Mouse (Mus musculus): ENCODE data around the gene Srp54b. TPM values are rescaled to one million over a fixed set of nuclear protein-coding genes. Genes with fewer than 3 reads are reported as not detected.
"Not testable (repeated sequence)": the region's sequence is repeated elsewhere in the genome, so short reads cannot be mapped to it uniquely, and the experiment has no call there.

The Srp54b gene
- polyA plus RNA-seq, 1 experiment from 2014 or later: 63.0 TPM

DNA sequence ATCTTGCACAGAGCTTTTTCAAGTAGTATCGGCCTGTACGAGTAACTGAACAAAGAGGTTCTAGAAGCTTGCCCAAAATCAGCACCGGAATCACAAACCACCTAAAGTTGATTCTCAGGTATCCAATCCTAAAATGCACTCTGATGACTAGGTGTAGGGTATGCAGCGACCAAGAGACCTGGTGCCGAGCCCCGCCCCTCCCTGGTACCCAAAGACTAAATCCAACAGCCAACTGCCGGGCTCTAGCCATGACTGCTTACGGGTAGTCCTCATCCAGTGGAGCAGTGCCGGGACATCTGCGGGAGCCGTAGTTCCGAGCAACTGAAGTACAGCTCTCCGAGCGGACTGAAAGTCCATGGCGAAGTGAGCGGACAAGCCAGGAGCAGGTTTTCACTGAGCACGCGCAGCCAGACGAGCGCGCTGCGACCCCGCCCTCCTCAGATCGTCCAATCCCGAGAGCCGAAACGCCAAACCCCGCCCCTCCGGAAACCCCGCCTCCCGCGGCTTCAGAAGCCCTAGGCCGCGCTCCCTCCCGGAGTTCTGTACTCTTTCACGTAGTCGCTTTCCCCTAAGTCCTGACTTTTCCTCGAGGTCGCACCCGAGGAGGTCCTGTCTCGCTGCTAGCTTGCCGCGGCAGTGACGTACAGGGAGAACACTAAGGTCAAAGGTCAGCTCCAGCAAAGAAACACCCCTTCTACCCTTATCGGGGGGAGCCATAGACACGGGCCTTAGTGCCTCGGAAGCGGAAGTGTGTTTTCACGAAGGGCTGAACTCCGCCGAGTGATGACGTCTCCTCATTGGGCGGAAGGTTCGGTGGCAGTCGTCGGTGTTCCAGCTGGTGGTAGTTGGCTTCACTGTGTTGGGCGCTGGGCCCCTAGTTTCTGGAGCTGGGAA lies 75.0 kb downstream of the Srp54b start, which contains the start of gene Srp54c:
TSS of gene Srp54c (plus strand) at position 543 of the 894 bp plus-strand sequence.
- not testable (repeated sequence) for H3K27me3 ChIP-seq; H3K36me3 ChIP-seq (ENCODE audit: poor library complexity, severe bottlenecking); H3K27ac ChIP-seq; H3K9me3 ChIP-seq (replicated peaks); H3K4me1 ChIP-seq
- Histone ChIP-seq H3K4me3 (peak within 1 kb of the TSS; percentile 39), H3K9ac (0 out of 2 replicates have a peak within 1 kb of the TSS, but pooled peaks have one; percentile 52), H3K4me2 (peak within 1 kb of the TSS; percentile 46)
- peak; percentile 99 for ATAC-seq
- no CpG with 5 or more reads among the region's 57 CpGs for WGBS

DNA sequence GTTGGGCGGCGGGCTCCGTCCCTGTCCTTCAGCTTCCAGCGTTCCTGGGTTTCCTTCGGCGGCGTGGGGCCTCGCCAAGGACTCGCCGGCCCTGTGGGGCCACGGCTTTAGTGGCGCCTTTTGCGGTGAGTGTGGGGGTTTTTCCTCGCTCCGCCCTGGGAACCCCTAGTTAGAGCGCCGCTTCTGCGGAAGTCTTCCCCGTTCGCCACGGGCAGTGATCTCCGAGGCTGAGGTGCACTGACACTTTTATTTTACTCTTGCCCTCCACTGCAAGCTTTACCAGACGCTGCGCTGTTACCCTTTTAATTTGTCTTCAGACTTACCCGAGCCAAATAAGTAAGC lies 75.6 kb downstream of the Srp54b start:
- H3K27ac ChIP-seq; ATAC-seq; H3K36me3 ChIP-seq (ENCODE audit: poor library complexity, severe bottlenecking); H3K4me1 ChIP-seq; H3K27me3 ChIP-seq; H3K9me3 ChIP-seq (replicated peaks): not testable (repeated sequence)
- Histone ChIP-seq H3K4me3 (peak overlapping the region; percentile 39), H3K4me2 (peak overlapping the region; percentile 46), H3K9ac (0 out of 2 replicates have a peak overlapping the region, but pooled peaks have one; percentile 52)
- under 1% methylated on average over 12 of the region's 25 CpGs for WGBS

Other genes starting within 250 kb of the Srp54b start
- not detected in 2 replicates for gene Gm20403, start 168.6 kb upstream of the Srp54b start, polyA plus RNA-seq (2015; fragmentation: Nextera tagmentation; extraction: Ambion mirVana)
- gene Baz1a, start 140.8 kb upstream of the Srp54b start, polyA plus RNA-seq (2015; fragmentation: Nextera tagmentation; extraction: Ambion mirVana): 27.0 and 29.9 TPM in 2 replicates
- 42.5 TPM in 2 replicates for gene 2700097O09Rik, start 75.0 kb upstream of the Srp54b start, polyA plus RNA-seq (2015; fragmentation: Nextera tagmentation; extraction: Ambion mirVana)
- 167 and 195 TPM in 2 replicates for gene Srp54a, start 74.8 kb upstream of the Srp54b start, polyA plus RNA-seq (2015; fragmentation: Nextera tagmentation; extraction: Ambion mirVana)
- 26.1 and 27.5 TPM in 2 replicates for gene Fam177a, start 30.6 kb upstream of the Srp54b start, polyA plus RNA-seq (2015; fragmentation: Nextera tagmentation; extraction: Ambion mirVana)
- gene 1700047I17Rik2, start 44.5 kb downstream of the Srp54b start, polyA plus RNA-seq (2015; fragmentation: Nextera tagmentation; extraction: Ambion mirVana): 1.3 TPM in 1 of 2 replicates, not detected in the other
- gene Srp54c, start 75.1 kb downstream of the Srp54b start, polyA plus RNA-seq (2015; fragmentation: Nextera tagmentation; extraction: Ambion mirVana): 72.0 and 81.4 TPM in 2 replicates
- 8.9 and 12.3 TPM in 2 replicates for gene 1110008L16Rik, start 144.5 kb downstream of the Srp54b start, polyA plus RNA-seq (2015; fragmentation: Nextera tagmentation; extraction: Ambion mirVana)
- 27.1 and 28.1 TPM in 2 replicates for gene Ppp2r3c, start 147.9 kb downstream of the Srp54b start, polyA plus RNA-seq (2015; fragmentation: Nextera tagmentation; extraction: Ambion mirVana)
- 505 and 510 TPM in 2 replicates for gene Psma6, start 229.1 kb downstream of the Srp54b start, polyA plus RNA-seq (2015; fragmentation: Nextera tagmentation; extraction: Ambion mirVana)